Mouse (Mus musculus) heart, embryonic 12.5 days (tissue): ENCODE measurements around the gene Fbxl5. TPM values are rescaled to one million over a fixed set of nuclear protein-coding genes. Genes with fewer than 3 reads are reported as not detected.

Experiments used
- ATAC-seq: fragments of 200-750 bp; cut with Nextera tagmentation; 2 replicates; pipeline ENCODE4 v1.8.0; 2017; ENCODE audit warnings: moderate TSS enrichment, moderate library complexity; ENCODE audit not compliant: insufficient number of reproducible peaks, low FRiP score
- H3K27ac ChIP-seq: fragments of 300-500 bp; sonication (generic); 2 replicates; pipeline ENCODE4 v1.5.1; 2016; ENCODE audit warnings: mild to moderate bottlenecking, moderate library complexity; ENCODE audit not compliant: poor library complexity, severe bottlenecking
- H3K27me3 ChIP-seq: fragments of 300-500 bp; sonication (generic); replicated peaks from 2 replicates; pipeline ENCODE4 v1.6.1; 2016; ENCODE audit warnings: mild to moderate bottlenecking, moderate library complexity
- H3K36me3 ChIP-seq: fragments of 300-500 bp; sonication (generic); 2 replicates; pipeline ENCODE4 v1.6.1; 2016; ENCODE audit warnings: mild to moderate bottlenecking, moderate library complexity
- H3K4me1 ChIP-seq: fragments of 300-500 bp; sonication (generic); replicated peaks from 2 replicates; pipeline ENCODE4 v1.6.1; 2016; ENCODE audit warnings: mild to moderate bottlenecking
- H3K4me2 ChIP-seq: fragments of 300-500 bp; sonication (generic); 2 replicates; pipeline ENCODE4 v1.6.1; 2016; ENCODE audit warnings: mild to moderate bottlenecking, moderate library complexity
- H3K4me3 ChIP-seq: fragments of 300-500 bp; sonication (generic); 2 replicates; pipeline ENCODE4 v1.5.1; 2016; ENCODE audit warnings: mild to moderate bottlenecking
- H3K9ac ChIP-seq: fragments of 300-500 bp; sonication (generic); 2 replicates; pipeline ENCODE4 v1.6.1; 2016; ENCODE audit warnings: mild to moderate bottlenecking, moderate library complexity
- H3K9me3 ChIP-seq: fragments of 300-500 bp; sonication (generic); replicated peaks from 2 replicates; pipeline ENCODE4 v1.6.1; 2016; ENCODE audit warnings: mild to moderate bottlenecking, moderate library complexity
- WGBS: fragments of 180-500 bp; shearing (Covaris S2); methylation state at CpG from one replicate; pipeline ENCODE4 v1.1.7; 2016; 5-methylcytosine and 5-hydroxymethylcytosine counted together
- polyA plus RNA-seq: library from polyadenylated mRNA; unstranded; fragments of >200 nt; fragmentation: Nextera tagmentation; extraction: Ambion mirVana; gene quantifications from 2 replicates; pipeline ENCODE4 v1.2.1, GENCODE M21; 2016

The Fbxl5 gene
- polyA plus RNA-seq, 1 experiment from 2014 or later: 48.2 TPM

GRCm38 (mm10) chr5:43827366-43827765 is 5.9 kb upstream of the Fbxl5 start:
- WGBS: 83% methylated on average over 9 of the region's 9 CpGs
- no peak for ATAC-seq
- H3K9me3 ChIP-seq: no peaks in the 10 kb centered on the region

GRCm38 (mm10) chr5:43826883-43827282 is 5.4 kb upstream of the Fbxl5 start:
- no peaks in the 10 kb centered on the region for H3K4me1 ChIP-seq
- no peaks in the 10 kb centered on the region for H3K27me3 ChIP-seq
- H3K9me3 ChIP-seq: no peaks in the 10 kb centered on the region
- H3K9ac ChIP-seq: no peak overlapping the region
- no peak for ATAC-seq
- H3K4me2 ChIP-seq: no peak overlapping the region
- H3K4me3 ChIP-seq: no peak overlapping the region
- no peak overlapping the region for H3K27ac ChIP-seq
- H3K36me3 ChIP-seq: no peaks in the 10 kb centered on the region
- WGBS: 76% methylated on average over 2 of the region's 2 CpGs

More at GRCm38 (mm10) chr5:43827366-43827765, 5.9 kb upstream of the Fbxl5 start:
- Histone ChIP-seq H3K9ac (no peak overlapping the region), H3K4me2 (no peak overlapping the region), H3K27ac (no peak overlapping the region), H3K4me1 (no peaks in the 10 kb centered on the region), H3K4me3 (no peak overlapping the region), H3K36me3 (no peaks in the 10 kb centered on the region), H3K27me3 (no peaks in the 10 kb centered on the region)

GRCm38 (mm10) chr5:43824580-43824979 is 3.1 kb upstream of the Fbxl5 start:
- H3K27me3 ChIP-seq: no peaks in the 10 kb centered on the region
- WGBS: 80% methylated on average over 3 of the region's 3 CpGs
- H3K4me1 ChIP-seq: no peaks in the 10 kb centered on the region
- no peak overlapping the region for H3K4me2 ChIP-seq
- no peaks in the 10 kb centered on the region for H3K36me3 ChIP-seq
- no peak overlapping the region for H3K4me3 ChIP-seq
- no peak for ATAC-seq
- H3K9me3 ChIP-seq: no peaks in the 10 kb centered on the region
- H3K9ac ChIP-seq: no peak overlapping the region
- no peak overlapping the region for H3K27ac ChIP-seq

- no peak overlapping the region for H3K9ac ChIP-seq
- no peaks in the 10 kb centered on the region for H3K36me3 ChIP-seq
- no peak overlapping the region for H3K4me2 ChIP-seq
- H3K27me3 ChIP-seq: no peaks in the 10 kb centered on the region
- no peak overlapping the region for H3K27ac ChIP-seq
- H3K4me3 ChIP-seq: no peak overlapping the region
- H3K9me3 ChIP-seq: no peaks in the 10 kb centered on the region
- peaks cover 7% of the 10 kb centered on the region; the same call in 1 of the 2 replicates for H3K4me1 ChIP-seq
- ATAC-seq: no peak
- WGBS: 58% methylated on average over 3 of the region's 3 CpGs
These were observed 1.4 kb upstream of the Fbxl5 start for GRCm38 (mm10) chr5:43822824-43823223.

- Histone ChIP-seq H3K4me1 (peaks cover 7% of the 10 kb centered on the region; the same call in 1 of the 2 replicates), H3K27me3 (no peaks in the 10 kb centered on the region), H3K4me2 (no peak overlapping the region), H3K9ac (no peak overlapping the region), H3K27ac (no peak overlapping the region), H3K36me3 (no peaks in the 10 kb centered on the region), H3K4me3 (no peak overlapping the region), H3K9me3 (no peaks in the 10 kb centered on the region)
- ATAC-seq: no peak
- 90% methylated on average over 8 of the region's 8 CpGs for WGBS
These were observed 761 bp upstream of the Fbxl5 start for GRCm38 (mm10) chr5:43822199-43822598.

GRCm38 (mm10) chr5:43820785-43821184 is 653 bp downstream of the Fbxl5 start:
- WGBS: 61% methylated on average over 11 of the region's 11 CpGs
- H3K27ac ChIP-seq: no peak overlapping the region
- no peak for ATAC-seq
- H3K27me3 ChIP-seq: no peaks in the 10 kb centered on the region
- peaks cover 7% of the 10 kb centered on the region; the same call in 1 of the 2 replicates for H3K4me1 ChIP-seq
- H3K36me3 ChIP-seq: no peaks in the 10 kb centered on the region
- H3K4me2 ChIP-seq: no peak overlapping the region
- H3K9ac ChIP-seq: no peak overlapping the region
- H3K4me3 ChIP-seq: no peak overlapping the region
- no peaks in the 10 kb centered on the region for H3K9me3 ChIP-seq

- Histone ChIP-seq H3K4me3 (no peak within 1 kb of the TSS), H3K4me2 (no peak within 1 kb of the TSS), H3K9me3 (no peaks in the 10 kb centered on the region), H3K4me1 (peaks cover 7% of the 10 kb centered on the region; the same call in 1 of the 2 replicates), H3K9ac (no peak within 1 kb of the TSS), H3K36me3 (no peaks in the 10 kb centered on the region), H3K27me3 (no peaks in the 10 kb centered on the region), H3K27ac (no peak within 1 kb of the TSS)
- WGBS: 52% methylated on average over 12 of the region's 12 CpGs
- no peak for ATAC-seq
These were observed 2.7 kb downstream of the Fbxl5 start, which contains the start of gene Bst1 for GRCm38 (mm10) chr5:43818695-43819094. Bst1 (plus strand) TSS chr5:43818885.

GRCm38 (mm10) chr5:43815769-43816168 is 5.7 kb downstream of the Fbxl5 start:
- H3K36me3 ChIP-seq: no peaks in the 10 kb centered on the region
- no peaks in the 10 kb centered on the region for H3K9me3 ChIP-seq
- no peak overlapping the region for H3K4me3 ChIP-seq
- peaks cover 7% of the 10 kb centered on the region; the same call in 1 of the 2 replicates for H3K4me1 ChIP-seq
- no peak overlapping the region for H3K27ac ChIP-seq
- H3K27me3 ChIP-seq: no peaks in the 10 kb centered on the region
- no peak overlapping the region for H3K4me2 ChIP-seq
- H3K9ac ChIP-seq: no peak overlapping the region
- 29% methylated on average over 1 of the region's 1 CpGs for WGBS
- no peak for ATAC-seq

GRCm38 (mm10) chr5:43814536-43814935 is 6.9 kb downstream of the Fbxl5 start:
- H3K27me3 ChIP-seq: no peaks in the 10 kb centered on the region
- no peak overlapping the region for H3K27ac ChIP-seq
- H3K9me3 ChIP-seq: no peaks in the 10 kb centered on the region
- peaks cover 7% of the 10 kb centered on the region; the same call in 1 of the 2 replicates for H3K4me1 ChIP-seq
- ATAC-seq: no peak
- no peak overlapping the region for H3K4me2 ChIP-seq
- H3K9ac ChIP-seq: no peak overlapping the region
- WGBS: 78% methylated on average over 2 of the region's 2 CpGs
- H3K36me3 ChIP-seq: no peaks in the 10 kb centered on the region
- H3K4me3 ChIP-seq: no peak overlapping the region

- Histone ChIP-seq H3K27me3 (no peaks in the 10 kb centered on the region), H3K4me2 (no peak overlapping the region), H3K9me3 (no peaks in the 10 kb centered on the region), H3K27ac (no peak overlapping the region), H3K4me1 (no peaks in the 10 kb centered on the region), H3K9ac (no peak overlapping the region), H3K4me3 (no peak overlapping the region), H3K36me3 (no peaks in the 10 kb centered on the region)
- 85% methylated on average over 1 of the region's 1 CpGs for WGBS
- no peak for ATAC-seq
These were observed 10.9 kb downstream of the Fbxl5 start for GRCm38 (mm10) chr5:43810427-43811062.

GRCm38 (mm10) chr5:43807744-43808696 is 13.4 kb downstream of the Fbxl5 start:
- Histone ChIP-seq H3K9me3 (no peaks in the 10 kb centered on the region), H3K4me1 (no peaks in the 10 kb centered on the region), H3K9ac (peak overlapping the region; percentile 88), H3K36me3 (no peaks in the 10 kb centered on the region), H3K27ac (peak overlapping the region; percentile 75), H3K4me3 (peak overlapping the region; percentile 60), H3K4me2 (peak overlapping the region; percentile 84), H3K27me3 (no peaks in the 10 kb centered on the region)
- whole genome bisulfite sequencing: 5% methylated on average over 48 of the region's 48 CpGs
- peak; percentile 90 for ATAC-seq
